Mouse (Mus musculus) urinary bladder, postnatal 0 days (tissue): ENCODE data around the gene Mfsd7a. TPM values are rescaled to one million over a fixed set of nuclear protein-coding genes. Genes with fewer than 3 reads are reported as not detected.

Source experiments
- polyA plus RNA-seq: library from polyadenylated mRNA; unstranded; fragments of >200 nt; fragmentation: Nextera tagmentation; extraction: Ambion mirVana; gene quantifications from 2 replicates; pipeline ENCODE4 v1.2.1, GENCODE M21; 2015

Mfsd7a gene
- 1.1 and 1.3 TPM in 2 replicates for polyA plus RNA-seq

DNA sequence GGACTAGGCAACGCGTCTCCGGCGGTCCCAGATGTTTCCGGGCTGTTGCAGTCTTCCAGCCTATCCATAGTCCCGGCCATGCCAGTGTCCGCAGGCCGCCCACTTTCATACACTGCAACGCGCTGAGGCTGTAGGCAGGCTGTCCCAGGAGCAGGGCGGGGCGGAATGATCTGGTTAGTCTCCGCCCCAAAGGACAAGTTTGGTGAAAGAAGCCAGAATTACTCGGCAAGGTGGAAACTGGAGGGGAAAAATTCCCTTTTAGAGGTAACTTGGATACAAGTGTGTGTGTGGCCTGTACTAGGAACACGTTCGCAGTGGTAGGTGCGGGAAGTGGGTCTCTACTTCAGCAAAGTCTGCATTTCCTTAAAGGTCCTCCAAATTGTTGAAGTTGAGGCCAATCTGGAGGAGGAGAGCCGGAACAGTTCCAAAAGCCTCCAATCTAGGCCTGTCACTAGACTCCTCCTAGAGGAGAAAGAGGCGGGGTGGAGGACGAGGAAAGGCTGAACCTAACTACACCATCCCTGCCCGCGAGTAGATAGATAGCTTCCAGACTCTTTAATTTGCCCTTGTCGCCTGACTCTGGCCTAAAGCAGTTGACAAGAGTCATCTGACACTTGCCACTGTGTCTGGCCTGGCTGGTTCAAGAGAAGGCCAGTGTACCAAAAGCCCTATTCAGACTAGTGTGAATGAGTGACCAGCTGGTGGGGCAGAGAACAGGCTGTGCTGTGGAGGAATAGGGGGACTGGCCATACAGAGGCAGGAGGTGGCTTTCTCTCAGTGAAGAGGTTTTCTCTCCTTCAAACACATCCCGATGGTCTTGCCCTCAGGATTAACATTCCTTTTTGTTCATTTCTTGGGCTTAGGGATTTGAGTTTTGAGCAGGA, at the start of gene Mfsd7a:
TSS of gene Mfsd7a (minus strand) at position 107 of the 884 bp plus-strand sequence.

GRCm38 (mm10) chr5:108461082-108462065, 12.7 kb upstream of the Mfsd7a start, which contains the start of gene Pcgf3:
TSS of gene Pcgf3 (plus strand) at chr5:108461232.

GRCm38 (mm10) chr5:108433804-108434587, 14.7 kb downstream of the Mfsd7a start, which contains the start of gene Atp5k:
TSS of gene Atp5k (minus strand) at chr5:108434448.

Other genes starting within 250 kb of the Mfsd7a start
- gene Dr1, start 180.0 kb downstream of the Mfsd7a start, polyA plus RNA-seq: 22.6 and 27.0 TPM in 2 replicates
- gene Pigg, start 136.3 kb downstream of the Mfsd7a start, polyA plus RNA-seq: 4.5 and 5.8 TPM in 2 replicates
- 0.11 and 0.13 TPM in 2 replicates for gene Gm42517, start 81.0 kb downstream of the Mfsd7a start, polyA plus RNA-seq
- 0.17 and 0.24 TPM in 2 replicates for gene Pde6b, start 60.5 kb downstream of the Mfsd7a start, polyA plus RNA-seq
- 470 and 564 TPM in 2 replicates for gene Atp5k, start 14.4 kb downstream of the Mfsd7a start, polyA plus RNA-seq
- 12.0 and 13.9 TPM in 2 replicates for gene Pcgf3, start 12.3 kb upstream of the Mfsd7a start, polyA plus RNA-seq
- gene Cplx1, start 101.1 kb upstream of the Mfsd7a start, polyA plus RNA-seq: 0.34 and 0.49 TPM in 2 replicates
- gene Gak, start 180.9 kb upstream of the Mfsd7a start, polyA plus RNA-seq: 32.7 and 34.8 TPM in 2 replicates
- 25.8 and 27.1 TPM in 2 replicates for gene Tmem175, start 180.9 kb upstream of the Mfsd7a start, polyA plus RNA-seq
- gene Idua, start 211.4 kb upstream of the Mfsd7a start, polyA plus RNA-seq: 9.7 and 11.2 TPM in 2 replicates
- 4.4 and 4.5 TPM in 2 replicates for gene Dgkq, start 220.8 kb upstream of the Mfsd7a start, polyA plus RNA-seq
- gene Slc26a1, start 226.7 kb upstream of the Mfsd7a start, polyA plus RNA-seq: 0.18 and 0.19 TPM in 2 replicates
- gene Fgfrl1, start 243.5 kb upstream of the Mfsd7a start, polyA plus RNA-seq: 31.3 and 32.3 TPM in 2 replicates